Mouse (Mus musculus) intestine, embryonic 14.5 days (tissue): ENCODE data around the gene Usf3. TPM values are rescaled to one million over a fixed set of nuclear protein-coding genes. Genes with fewer than 3 reads are reported as not detected.

Experiments used
- polyA plus RNA-seq: library from polyadenylated mRNA; unstranded; fragments of >200 nt; fragmentation: Nextera tagmentation; extraction: Ambion mirVana; gene quantifications from 2 replicates; pipeline ENCODE4 v1.2.1, GENCODE M21; 2014

Usf3 gene
- polyA plus RNA-seq, 1 experiment from 2014 or later: 5.0 TPM

Other genes starting within 250 kb of the Usf3 start
- 34.3 and 38.0 TPM in 2 replicates for gene Qtrt2, start 246.4 kb upstream of the Usf3 start, polyA plus RNA-seq
- gene Zdhhc23, start 193.5 kb upstream of the Usf3 start, polyA plus RNA-seq: 2.4 and 2.7 TPM in 2 replicates
- gene Gramd1c, start 109.9 kb upstream of the Usf3 start, polyA plus RNA-seq: 7.0 and 7.2 TPM in 2 replicates
- gene Atp6v1a, start 33.5 kb upstream of the Usf3 start, polyA plus RNA-seq: 63.0 and 68.0 TPM in 2 replicates
- gene Naa50, start 33.4 kb upstream of the Usf3 start, polyA plus RNA-seq: 63.6 and 65.5 TPM in 2 replicates
- gene Sidt1, start 159.9 kb downstream of the Usf3 start, polyA plus RNA-seq: 1.1 TPM in 2 replicates
- 31.3 and 31.6 TPM in 2 replicates for gene Spice1, start 173.9 kb downstream of the Usf3 start, polyA plus RNA-seq
- 0.19 and 0.42 TPM in 2 replicates for gene Cfap44, start 221.6 kb downstream of the Usf3 start, polyA plus RNA-seq